Mouse (Mus musculus): ENCODE measurements around the gene Slc38a2. TPM values are rescaled to one million over a fixed set of nuclear protein-coding genes. Genes with fewer than 3 reads are reported as not detected.

Slc38a2 gene
- polyA plus RNA-seq, 1 experiment from 2014 or later, result 89.3 TPM

DNA sequence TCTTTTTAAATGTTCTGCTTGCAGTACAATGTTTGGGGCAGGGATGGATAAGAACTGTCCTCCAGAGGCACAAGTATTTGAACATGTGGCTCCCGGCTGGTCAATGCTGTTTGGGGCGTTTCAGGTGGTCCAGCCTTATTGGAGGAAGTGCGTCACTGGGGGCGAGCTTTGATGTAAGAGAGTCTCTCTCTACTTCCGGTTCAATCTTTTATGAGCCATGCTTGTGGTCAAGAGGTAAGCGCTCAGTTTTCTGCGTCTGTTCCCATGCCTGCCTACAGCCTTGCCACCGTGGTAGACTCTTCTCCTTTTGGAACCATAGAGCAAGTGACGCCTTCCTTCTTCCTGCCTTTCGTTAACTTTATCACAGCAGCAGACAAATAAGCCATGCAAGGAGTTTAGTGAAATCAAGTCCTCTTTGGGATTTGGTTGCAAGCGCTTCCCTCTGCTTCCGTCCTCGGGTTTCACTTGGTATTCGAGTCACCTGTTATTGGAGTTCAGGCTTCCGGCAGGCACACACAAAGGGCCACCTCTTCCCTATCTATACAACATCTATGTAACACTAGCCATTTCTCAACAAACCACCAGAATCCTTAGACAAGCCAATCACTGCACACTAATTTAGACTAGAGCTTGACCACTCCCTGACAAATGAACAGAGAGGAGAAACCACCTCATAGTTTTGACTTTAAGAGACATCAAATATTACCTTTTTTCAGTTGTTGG, 37.3 kb upstream of the Slc38a2 start:
- H3K4me1 ChIP-seq, result 0 out of 2 replicates have a peak, but pooled peaks cover 8% of the 10 kb centered on the region
- H3K27ac ChIP-seq (replicated peaks), result no peak overlapping the region
- no peak for ATAC-seq (ENCODE audit: low FRiP score)
- H3K4me3 ChIP-seq (replicated peaks), result no peak overlapping the region
- H3K4me2 ChIP-seq, result no peak overlapping the region
- no peaks in the 10 kb centered on the region for H3K9me3 ChIP-seq (replicated peaks)
- 87% methylated on average over 15 of the region's 15 CpGs for WGBS
- no peaks in the 10 kb centered on the region for H3K36me3 ChIP-seq
- H3K9ac ChIP-seq (replicated peaks), result no peak overlapping the region
- no peaks in the 10 kb centered on the region for H3K27me3 ChIP-seq (replicated peaks)

GRCm38 (mm10) chr15:96735562-96736160, 36.1 kb upstream of the Slc38a2 start:
- ATAC-seq (ENCODE audit: low FRiP score), result no peak
- Histone ChIP-seq H3K9ac (replicated peaks) (no peak overlapping the region), H3K36me3 (no peaks in the 10 kb centered on the region), H3K4me3 (replicated peaks) (no peak overlapping the region), H3K4me2 (no peak overlapping the region), H3K27me3 (replicated peaks) (no peaks in the 10 kb centered on the region), H3K27ac (replicated peaks) (no peak overlapping the region), H3K9me3 (replicated peaks) (no peaks in the 10 kb centered on the region), H3K4me1 (0 out of 2 replicates have a peak, but pooled peaks cover 8% of the 10 kb centered on the region)
- WGBS, result 71% methylated on average over 15 of the region's 15 CpGs

DNA sequence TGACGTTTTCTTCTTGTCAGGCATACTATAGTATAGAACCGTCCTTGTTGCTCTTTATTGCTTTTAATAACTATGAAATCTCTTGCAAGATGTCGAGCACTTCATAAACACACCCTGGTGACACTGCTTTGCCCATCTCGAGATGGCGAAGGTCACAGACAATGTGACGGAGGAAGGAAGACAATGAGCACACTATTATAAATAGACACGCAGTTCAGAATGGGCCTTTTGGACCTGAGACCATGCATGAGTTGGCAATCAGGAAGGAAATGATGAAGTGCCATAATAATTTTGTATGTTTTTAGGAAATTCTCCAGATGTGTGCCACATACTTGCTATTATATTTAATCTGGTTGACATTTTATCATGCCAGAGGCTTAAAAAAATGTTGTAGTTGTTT, 34.9 kb upstream of the Slc38a2 start:
- 0 out of 2 replicates have a peak overlapping the region, but pooled peaks have one; percentile 37 for H3K27ac ChIP-seq (replicated peaks)
- no peak overlapping the region for H3K4me3 ChIP-seq (replicated peaks)
- no peaks in the 10 kb centered on the region for H3K36me3 ChIP-seq
- ATAC-seq (ENCODE audit: low FRiP score), result no peak
- H3K9me3 ChIP-seq (replicated peaks), result no peaks in the 10 kb centered on the region
- 65% methylated on average over 7 of the region's 7 CpGs for WGBS
- no peaks in the 10 kb centered on the region for H3K27me3 ChIP-seq (replicated peaks)
- no peak overlapping the region for H3K4me2 ChIP-seq
- H3K4me1 ChIP-seq, result 0 out of 2 replicates have a peak, but pooled peaks cover 8% of the 10 kb centered on the region
- no peak overlapping the region for H3K9ac ChIP-seq (replicated peaks)

GRCm38 (mm10) chr15:96730416-96730815, 30.9 kb upstream of the Slc38a2 start:
- Histone ChIP-seq H3K27me3 (replicated peaks) (no peaks in the 10 kb centered on the region), H3K4me1 (0 out of 2 replicates have a peak, but pooled peaks cover 6% of the 10 kb centered on the region), H3K36me3 (no peaks in the 10 kb centered on the region), H3K9ac (replicated peaks) (no peak overlapping the region), H3K4me3 (replicated peaks) (no peak overlapping the region), H3K4me2 (no peak overlapping the region), H3K9me3 (replicated peaks) (no peaks in the 10 kb centered on the region), H3K27ac (replicated peaks) (no peak overlapping the region)
- ATAC-seq (ENCODE audit: low FRiP score), result no peak
- WGBS, result 89% methylated on average over 9 of the region's 9 CpGs

- Histone ChIP-seq H3K4me2 (no peak overlapping the region), H3K4me1 (0 out of 2 replicates have a peak, but pooled peaks cover 9% of the 10 kb centered on the region), H3K9me3 (replicated peaks) (no peaks in the 10 kb centered on the region), H3K36me3 (no peaks in the 10 kb centered on the region), H3K27me3 (replicated peaks) (no peaks in the 10 kb centered on the region), H3K9ac (replicated peaks) (no peak overlapping the region), H3K27ac (replicated peaks) (no peak overlapping the region), H3K4me3 (replicated peaks) (no peak overlapping the region)
- no peak for ATAC-seq (ENCODE audit: low FRiP score)
- WGBS, result 90% methylated on average over 9 of the region's 9 CpGs
Measured at GRCm38 (mm10) chr15:96729785-96730184, 30.3 kb upstream of the Slc38a2 start.

DNA sequence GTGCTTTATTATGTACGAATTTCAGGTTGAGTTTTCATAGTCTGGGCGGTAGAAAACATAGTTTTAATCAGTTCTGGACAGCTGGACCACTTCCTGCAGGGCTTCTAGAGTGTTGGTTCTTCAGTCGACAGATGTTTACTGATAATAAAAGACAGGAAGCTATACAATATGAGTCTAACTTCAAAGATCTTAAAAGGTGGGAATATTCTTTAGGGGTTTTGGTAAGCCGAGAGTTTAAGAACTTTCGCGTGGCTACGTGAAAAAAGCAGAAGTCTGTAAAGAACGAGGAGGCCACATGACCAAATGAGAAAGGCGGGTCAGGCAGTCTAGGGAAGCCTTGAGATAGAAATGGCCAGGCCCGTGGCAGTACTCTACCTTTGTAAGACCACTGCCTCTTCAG, 29.5 kb upstream of the Slc38a2 start:
- ATAC-seq (ENCODE audit: low FRiP score), result no peak
- Histone ChIP-seq H3K27me3 (replicated peaks) (no peaks in the 10 kb centered on the region), H3K4me2 (no peak overlapping the region), H3K9me3 (replicated peaks) (no peaks in the 10 kb centered on the region), H3K36me3 (no peaks in the 10 kb centered on the region), H3K27ac (replicated peaks) (no peak overlapping the region), H3K9ac (replicated peaks) (no peak overlapping the region), H3K4me3 (replicated peaks) (no peak overlapping the region), H3K4me1 (0 out of 2 replicates have a peak, but pooled peaks cover 13% of the 10 kb centered on the region)
- WGBS, result 83% methylated on average over 10 of the region's 10 CpGs

DNA sequence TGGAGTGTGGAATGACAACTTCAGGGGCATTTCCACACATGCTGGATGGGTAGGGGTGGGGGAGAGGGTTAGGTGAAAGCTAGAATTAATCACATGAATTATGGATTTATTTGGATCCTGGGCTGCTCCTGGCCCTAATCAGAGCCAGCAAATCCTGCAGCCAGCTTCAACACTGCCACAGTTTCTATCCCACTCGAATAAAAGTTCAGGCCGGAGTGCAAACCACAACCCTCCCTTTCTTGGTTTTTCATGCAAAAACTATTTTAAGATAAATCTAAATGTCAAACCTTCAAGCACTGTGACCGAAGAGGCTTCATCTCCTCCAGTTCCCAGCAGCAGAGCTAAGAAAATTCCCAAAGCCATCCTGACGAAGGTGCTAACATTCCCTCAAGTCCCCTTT, 28.8 kb upstream of the Slc38a2 start:
- no peak overlapping the region for H3K9ac ChIP-seq (replicated peaks)
- H3K27ac ChIP-seq (replicated peaks), result no peak overlapping the region
- no peaks in the 10 kb centered on the region for H3K27me3 ChIP-seq (replicated peaks)
- no peaks in the 10 kb centered on the region for H3K36me3 ChIP-seq
- no peaks in the 10 kb centered on the region for H3K9me3 ChIP-seq (replicated peaks)
- H3K4me2 ChIP-seq, result no peak overlapping the region
- no peak overlapping the region for H3K4me3 ChIP-seq (replicated peaks)
- WGBS, result 81% methylated on average over 4 of the region's 4 CpGs
- ATAC-seq (ENCODE audit: low FRiP score), result no peak
- 0 out of 2 replicates have a peak, but pooled peaks cover 8% of the 10 kb centered on the region for H3K4me1 ChIP-seq

DNA sequence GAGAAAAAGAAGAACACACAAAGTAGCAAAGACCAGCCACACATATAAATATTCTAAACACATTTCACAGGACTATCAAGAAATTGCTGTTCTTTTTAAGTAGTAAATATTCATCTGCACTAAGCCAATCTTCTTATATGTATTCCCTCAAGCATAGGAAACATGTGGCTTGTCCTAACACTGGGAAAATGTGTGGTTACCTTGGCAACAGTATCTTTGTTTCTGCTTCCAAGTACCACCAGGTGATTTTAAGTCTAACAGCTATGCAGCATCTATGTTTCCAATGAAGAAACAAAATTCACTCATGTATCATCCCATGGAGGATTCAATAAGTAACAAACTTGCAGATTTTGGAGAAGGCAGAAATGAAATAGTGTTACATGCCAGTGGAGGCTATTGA, 25.0 kb upstream of the Slc38a2 start:
- no peak overlapping the region for H3K9ac ChIP-seq (replicated peaks)
- no peaks in the 10 kb centered on the region for H3K36me3 ChIP-seq
- no peaks in the 10 kb centered on the region for H3K9me3 ChIP-seq (replicated peaks)
- H3K4me2 ChIP-seq, result no peak overlapping the region
- no peak; the same call in 1 of the 2 replicates for ATAC-seq (ENCODE audit: low FRiP score)
- no peaks in the 10 kb centered on the region for H3K27me3 ChIP-seq (replicated peaks)
- 0 out of 2 replicates have a peak, but pooled peaks cover 8% of the 10 kb centered on the region for H3K4me1 ChIP-seq
- no peak overlapping the region for H3K27ac ChIP-seq (replicated peaks)
- no peak overlapping the region for H3K4me3 ChIP-seq (replicated peaks)

- Histone ChIP-seq H3K27ac (replicated peaks) (no peak overlapping the region), H3K36me3 (no peaks in the 10 kb centered on the region), H3K4me1 (0 out of 2 replicates have a peak, but pooled peaks cover 8% of the 10 kb centered on the region), H3K9me3 (replicated peaks) (no peaks in the 10 kb centered on the region), H3K9ac (replicated peaks) (no peak overlapping the region), H3K4me3 (replicated peaks) (no peak overlapping the region), H3K4me2 (no peak overlapping the region), H3K27me3 (replicated peaks) (no peaks in the 10 kb centered on the region)
- no peak for ATAC-seq (ENCODE audit: low FRiP score)
- WGBS, result 74% methylated on average over 7 of the region's 7 CpGs
Measured at GRCm38 (mm10) chr15:96722228-96722627, 22.7 kb upstream of the Slc38a2 start.

- H3K4me1 ChIP-seq, result 0 out of 2 replicates have a peak, but pooled peaks cover 8% of the 10 kb centered on the region
- H3K4me2 ChIP-seq, result no peak overlapping the region
- no peaks in the 10 kb centered on the region for H3K36me3 ChIP-seq
- no peak overlapping the region for H3K4me3 ChIP-seq (replicated peaks)
- no peaks in the 10 kb centered on the region for H3K27me3 ChIP-seq (replicated peaks)
- no peak overlapping the region for H3K9ac ChIP-seq (replicated peaks)
- no peak for ATAC-seq (ENCODE audit: low FRiP score)
- no peak overlapping the region for H3K27ac ChIP-seq (replicated peaks)
- no peaks in the 10 kb centered on the region for H3K9me3 ChIP-seq (replicated peaks)
- WGBS, result 88% methylated on average over 6 of the region's 6 CpGs
Measured at GRCm38 (mm10) chr15:96720146-96720545, 20.6 kb upstream of the Slc38a2 start.

DNA sequence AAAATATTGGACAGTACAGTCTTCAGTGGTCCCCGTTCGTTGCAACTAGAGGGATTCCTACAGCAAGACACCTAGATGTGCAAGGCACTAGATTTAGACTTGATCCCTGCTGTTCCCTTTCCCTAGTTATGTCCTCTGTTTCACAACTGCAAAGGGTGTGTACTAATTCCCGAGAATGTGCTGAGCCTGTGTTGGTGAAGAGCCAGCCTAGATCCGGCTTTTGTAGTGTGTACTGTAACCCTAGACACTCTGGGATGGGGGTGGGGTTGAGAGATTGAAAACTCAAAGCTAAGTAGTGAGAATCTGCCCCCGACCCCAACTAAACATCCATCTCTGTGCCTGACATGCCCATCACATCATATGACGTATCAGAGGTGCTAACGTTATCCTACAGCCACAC, 18.9 kb upstream of the Slc38a2 start:
- Histone ChIP-seq H3K36me3 (no peaks in the 10 kb centered on the region), H3K27me3 (replicated peaks) (no peaks in the 10 kb centered on the region), H3K9ac (replicated peaks) (no peak overlapping the region), H3K27ac (replicated peaks) (no peak overlapping the region), H3K4me2 (no peak overlapping the region), H3K4me3 (replicated peaks) (no peak overlapping the region), H3K9me3 (replicated peaks) (no peaks in the 10 kb centered on the region), H3K4me1 (no peaks in the 10 kb centered on the region)
- 84% methylated on average over 7 of the region's 7 CpGs for WGBS
- ATAC-seq (ENCODE audit: low FRiP score), result no peak

- whole genome bisulfite sequencing, result 84% methylated on average over 3 of the region's 3 CpGs
- Histone ChIP-seq H3K9ac (replicated peaks) (no peak overlapping the region), H3K4me1 (no peaks in the 10 kb centered on the region), H3K27ac (replicated peaks) (no peak overlapping the region), H3K36me3 (no peaks in the 10 kb centered on the region), H3K9me3 (replicated peaks) (no peaks in the 10 kb centered on the region), H3K4me3 (replicated peaks) (no peak overlapping the region), H3K27me3 (replicated peaks) (no peaks in the 10 kb centered on the region), H3K4me2 (no peak overlapping the region)
- ATAC-seq (ENCODE audit: low FRiP score), result no peak
Measured at GRCm38 (mm10) chr15:96717181-96717580, 17.7 kb upstream of the Slc38a2 start.

All from neural tube, embryonic 15.5 days (tissue).